Mouse (Mus musculus): ENCODE measurements around the gene Fstl4.

DNA sequence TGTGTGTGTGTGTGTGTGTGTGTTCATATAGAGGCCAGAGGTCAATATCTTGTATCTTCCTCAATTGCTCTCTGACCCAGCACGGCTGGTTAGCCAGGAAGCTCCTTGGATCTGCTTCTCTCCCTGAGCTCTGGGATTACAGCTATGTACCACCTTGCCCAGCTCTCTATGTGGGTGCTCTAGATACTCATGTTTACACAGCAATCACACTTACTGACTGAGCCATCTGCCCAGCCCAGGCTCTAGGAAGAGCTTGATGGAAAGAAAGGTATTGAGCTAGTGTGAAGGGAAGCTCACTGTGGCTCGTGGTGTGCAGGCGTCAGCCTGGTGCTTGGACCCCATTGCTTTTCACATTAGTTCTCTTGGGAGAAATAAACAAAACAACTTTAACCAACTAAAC lies 85.6 kb downstream of the Fstl4 start:
- TF ChIP-seq POLR2A (IDR thresholded peaks at IDR 0.05; ENCODE audit: low read depth, low read length) (no peak), CTCF (IDR thresholded peaks at IDR 0.05; ENCODE audit: extremely low read depth, insufficient read length, insufficient replicate concordance, low read depth, low read length) (no peak)
